Mouse (Mus musculus): ENCODE measurements around the gene Elp5. TPM values are rescaled to one million over a fixed set of nuclear protein-coding genes. Genes with fewer than 3 reads are reported as not detected.
"Not testable (repeated sequence)": the region's sequence is repeated elsewhere in the genome, so short reads cannot be mapped to it uniquely, and the experiment has no call there.

Elp5 gene
- polyA plus RNA-seq, 1 experiment from 2014 or later = 55.1 TPM

GRCm38 (mm10) chr11:70016669-70017068, 34.4 kb upstream of the Elp5 start, which contains the start of gene Dlg4:
Gene Dlg4, plus strand, starts transcription at chr11:70016942.
- 54% methylated on average over 3 of the region's 3 CpGs for WGBS (ENCODE audit: insufficient replicate concordance)
- no peak for ATAC-seq (ENCODE audit: low read depth)
- Histone ChIP-seq H3K9me3 (replicated peaks; ENCODE audit: control insufficient read depth, low read length) (no peaks in the 10 kb centered on the region), H3K27me3 (ENCODE audit: control insufficient read depth, insufficient read depth, low read depth, low read length) (peaks cover 2% of the 10 kb centered on the region), H3K4me3 (ENCODE audit: low read depth, low read length) (no peak within 1 kb of the TSS), H3K9ac (ENCODE audit: low read depth, low read length) (no peak within 1 kb of the TSS), H3K27ac (ENCODE audit: low read length) (no peak within 1 kb of the TSS), H3K4me1 (ENCODE audit: control insufficient read depth, low read depth, low read length) (peaks cover 40% of the 10 kb centered on the region), H3K36me3 (ENCODE audit: control insufficient read depth, insufficient read depth) (peaks cover 15% of the 10 kb centered on the region), H3K4me2 (ENCODE audit: low read depth, low read length) (peak within 1 kb of the TSS; percentile 93; the same call in 1 of the 2 replicates)

- not testable (repeated sequence) for H3K9me3 ChIP-seq (replicated peaks; ENCODE audit: control insufficient read depth, low read length); H3K4me3 ChIP-seq (ENCODE audit: low read depth, low read length); H3K4me2 ChIP-seq (ENCODE audit: low read depth, low read length); H3K27ac ChIP-seq (ENCODE audit: low read length); H3K27me3 ChIP-seq (ENCODE audit: control insufficient read depth, insufficient read depth, low read depth, low read length); H3K9ac ChIP-seq (ENCODE audit: low read depth, low read length); ATAC-seq (ENCODE audit: low read depth)
- H3K4me1 ChIP-seq (ENCODE audit: control insufficient read depth, low read depth, low read length) = peaks cover 35% of the 10 kb centered on the region
- WGBS (ENCODE audit: insufficient replicate concordance) = 78% methylated on average over 2 of the region's 2 CpGs
- H3K36me3 ChIP-seq (ENCODE audit: control insufficient read depth, insufficient read depth) = peaks cover 20% of the 10 kb centered on the region
These were observed 33.9 kb upstream of the Elp5 start for GRCm38 (mm10) chr11:70016177-70016576.

- ATAC-seq (ENCODE audit: low read depth) = no peak
- H3K27ac ChIP-seq (ENCODE audit: low read length) = no peak overlapping the region
- H3K27me3 ChIP-seq (ENCODE audit: control insufficient read depth, insufficient read depth, low read depth, low read length) = no peaks in the 10 kb centered on the region
- H3K36me3 ChIP-seq (ENCODE audit: control insufficient read depth, insufficient read depth) = peaks cover 25% of the 10 kb centered on the region
- peak overlapping the region; percentile 82 for H3K4me3 ChIP-seq (ENCODE audit: low read depth, low read length)
- peak overlapping the region; percentile 18; the same call in 1 of the 2 replicates for H3K9ac ChIP-seq (ENCODE audit: low read depth, low read length)
- H3K4me1 ChIP-seq (ENCODE audit: control insufficient read depth, low read depth, low read length) = peaks cover 30% of the 10 kb centered on the region
- H3K4me2 ChIP-seq (ENCODE audit: low read depth, low read length) = peak overlapping the region; percentile 93
- 58% methylated on average over 6 of the region's 6 CpGs for WGBS (ENCODE audit: insufficient replicate concordance)
- no peaks in the 10 kb centered on the region for H3K9me3 ChIP-seq (replicated peaks; ENCODE audit: control insufficient read depth, low read length)
These were observed 33.4 kb upstream of the Elp5 start for GRCm38 (mm10) chr11:70015677-70016076.

GRCm38 (mm10) chr11:70014880-70015558, 32.7 kb upstream of the Elp5 start, which contains the start of gene Acadvl:
Gene Acadvl, minus strand, starts transcription at chr11:70015411.
- Histone ChIP-seq H3K4me2 (ENCODE audit: low read depth, low read length) (peak within 1 kb of the TSS; percentile 93), H3K9me3 (replicated peaks; ENCODE audit: control insufficient read depth, low read length) (no peaks in the 10 kb centered on the region), H3K9ac (ENCODE audit: low read depth, low read length) (peak within 1 kb of the TSS; percentile 87), H3K4me3 (ENCODE audit: low read depth, low read length) (peak within 1 kb of the TSS; percentile 82), H3K36me3 (ENCODE audit: control insufficient read depth, insufficient read depth) (peaks cover 31% of the 10 kb centered on the region), H3K27ac (ENCODE audit: low read length) (peak within 1 kb of the TSS; percentile 73), H3K27me3 (ENCODE audit: control insufficient read depth, insufficient read depth, low read depth, low read length) (no peaks in the 10 kb centered on the region), H3K4me1 (ENCODE audit: control insufficient read depth, low read depth, low read length) (peaks cover 25% of the 10 kb centered on the region)
- WGBS (ENCODE audit: insufficient replicate concordance) = under 1% methylated on average over 35 of the region's 35 CpGs
- peak; percentile 91 for ATAC-seq (ENCODE audit: low read depth)

GRCm38 (mm10) chr11:70014051-70014450, 31.7 kb upstream of the Elp5 start:
- Histone ChIP-seq H3K9ac (ENCODE audit: low read depth, low read length) (peak overlapping the region; percentile 87; the same call in 1 of the 2 replicates), H3K27me3 (ENCODE audit: control insufficient read depth, insufficient read depth, low read depth, low read length) (no peaks in the 10 kb centered on the region), H3K27ac (ENCODE audit: low read length) (no peak overlapping the region), H3K9me3 (replicated peaks; ENCODE audit: control insufficient read depth, low read length) (no peaks in the 10 kb centered on the region), H3K36me3 (ENCODE audit: control insufficient read depth, insufficient read depth) (peaks cover 41% of the 10 kb centered on the region), H3K4me1 (ENCODE audit: control insufficient read depth, low read depth, low read length) (peaks cover 24% of the 10 kb centered on the region), H3K4me3 (ENCODE audit: low read depth, low read length) (peak overlapping the region; percentile 82; the same call in 1 of the 2 replicates), H3K4me2 (ENCODE audit: low read depth, low read length) (peak overlapping the region; percentile 93)
- no peak for ATAC-seq (ENCODE audit: low read depth)
- WGBS (ENCODE audit: insufficient replicate concordance) = 72% methylated on average over 5 of the region's 5 CpGs

GRCm38 (mm10) chr11:70013408-70013807, 31.1 kb upstream of the Elp5 start:
- peaks cover 42% of the 10 kb centered on the region for H3K36me3 ChIP-seq (ENCODE audit: control insufficient read depth, insufficient read depth)
- no peaks in the 10 kb centered on the region for H3K9me3 ChIP-seq (replicated peaks; ENCODE audit: control insufficient read depth, low read length)
- no peak overlapping the region for H3K9ac ChIP-seq (ENCODE audit: low read depth, low read length)
- H3K4me2 ChIP-seq (ENCODE audit: low read depth, low read length) = no peak overlapping the region
- H3K4me3 ChIP-seq (ENCODE audit: low read depth, low read length) = no peak overlapping the region
- H3K27me3 ChIP-seq (ENCODE audit: control insufficient read depth, insufficient read depth, low read depth, low read length) = no peaks in the 10 kb centered on the region
- ATAC-seq (ENCODE audit: low read depth) = no peak
- WGBS (ENCODE audit: insufficient replicate concordance) = 76% methylated on average over 3 of the region's 3 CpGs
- no peak overlapping the region for H3K27ac ChIP-seq (ENCODE audit: low read length)
- peaks cover 18% of the 10 kb centered on the region for H3K4me1 ChIP-seq (ENCODE audit: control insufficient read depth, low read depth, low read length)

GRCm38 (mm10) chr11:70012931-70013330, 30.6 kb upstream of the Elp5 start:
- H3K4me3 ChIP-seq (ENCODE audit: low read depth, low read length) = no peak overlapping the region
- WGBS (ENCODE audit: insufficient replicate concordance) = 84% methylated on average over 9 of the region's 9 CpGs
- H3K9ac ChIP-seq (ENCODE audit: low read depth, low read length) = no peak overlapping the region
- no peaks in the 10 kb centered on the region for H3K27me3 ChIP-seq (ENCODE audit: control insufficient read depth, insufficient read depth, low read depth, low read length)
- no peak overlapping the region for H3K4me2 ChIP-seq (ENCODE audit: low read depth, low read length)
- H3K27ac ChIP-seq (ENCODE audit: low read length) = no peak overlapping the region
- H3K9me3 ChIP-seq (replicated peaks; ENCODE audit: control insufficient read depth, low read length) = no peaks in the 10 kb centered on the region
- peaks cover 42% of the 10 kb centered on the region for H3K36me3 ChIP-seq (ENCODE audit: control insufficient read depth, insufficient read depth)
- H3K4me1 ChIP-seq (ENCODE audit: control insufficient read depth, low read depth, low read length) = peaks cover 15% of the 10 kb centered on the region
- ATAC-seq (ENCODE audit: low read depth) = no peak

- H3K4me3 ChIP-seq (ENCODE audit: low read depth, low read length) = no peak overlapping the region
These were observed 28.6 kb upstream of the Elp5 start for GRCm38 (mm10) chr11:70010961-70011360.

GRCm38 (mm10) chr11:70010548-70010947, 28.2 kb upstream of the Elp5 start:
- peaks cover 13% of the 10 kb centered on the region for H3K4me1 ChIP-seq (ENCODE audit: control insufficient read depth, low read depth, low read length)
- no peak for ATAC-seq (ENCODE audit: low read depth)
- peaks cover 50% of the 10 kb centered on the region for H3K36me3 ChIP-seq (ENCODE audit: control insufficient read depth, insufficient read depth)
- no peak overlapping the region for H3K4me2 ChIP-seq (ENCODE audit: low read depth, low read length)
- 77% methylated on average over 12 of the region's 12 CpGs for WGBS (ENCODE audit: insufficient replicate concordance)
- no peaks in the 10 kb centered on the region for H3K27me3 ChIP-seq (ENCODE audit: control insufficient read depth, insufficient read depth, low read depth, low read length)
- no peak overlapping the region for H3K9ac ChIP-seq (ENCODE audit: low read depth, low read length)
- H3K27ac ChIP-seq (ENCODE audit: low read length) = no peak overlapping the region
- no peak overlapping the region for H3K4me3 ChIP-seq (ENCODE audit: low read depth, low read length)
- no peaks in the 10 kb centered on the region for H3K9me3 ChIP-seq (replicated peaks; ENCODE audit: control insufficient read depth, low read length)

More at GRCm38 (mm10) chr11:70010961-70011360, 28.6 kb upstream of the Elp5 start:
- H3K27me3 ChIP-seq (ENCODE audit: control insufficient read depth, insufficient read depth, low read depth, low read length) = no peaks in the 10 kb centered on the region
- peaks cover 15% of the 10 kb centered on the region for H3K4me1 ChIP-seq (ENCODE audit: control insufficient read depth, low read depth, low read length)
- no peak for ATAC-seq (ENCODE audit: low read depth)
- H3K9ac ChIP-seq (ENCODE audit: low read depth, low read length) = no peak overlapping the region
- 81% methylated on average over 10 of the region's 10 CpGs for WGBS (ENCODE audit: insufficient replicate concordance)
- H3K27ac ChIP-seq (ENCODE audit: low read length) = no peak overlapping the region
- no peak overlapping the region for H3K4me2 ChIP-seq (ENCODE audit: low read depth, low read length)
- H3K36me3 ChIP-seq (ENCODE audit: control insufficient read depth, insufficient read depth) = peaks cover 48% of the 10 kb centered on the region
- no peaks in the 10 kb centered on the region for H3K9me3 ChIP-seq (replicated peaks; ENCODE audit: control insufficient read depth, low read length)

Data from liver, embryonic 16.5 days (tissue).